Mouse (Mus musculus): ENCODE results near the gene Mgat3. TPM values are rescaled to one million over a fixed set of nuclear protein-coding genes. Genes with fewer than 3 reads are reported as not detected.
A peak's percentile ranks its signal among the peaks of the same experiment; 100 is the strongest.

Gene Mgat3
- polyA plus RNA-seq, 1 experiment = 65.1 TPM

- Histone ChIP-seq H3K4me1 (ENCODE audit: control insufficient read depth, insufficient read depth, low read length) (peaks cover 18% of the 10 kb centered on the region), H3K4me3 (ENCODE audit: insufficient read depth, low read depth, low read length) (no peak overlapping the region), H3K27ac (ENCODE audit: insufficient read depth, low read depth, low read length) (peak overlapping the region; percentile 70; the same call in 1 of the 2 replicates)
- no peak for TF ChIP-seq POLR2A (IDR thresholded peaks at IDR 0.05; ENCODE audit: insufficient read depth, low read depth, low read length)
- no peak for TF ChIP-seq CTCF (IDR thresholded peaks at IDR 0.05; ENCODE audit: insufficient read depth, low read depth, low read length)
- WGBS = 50% methylated on average over 4 of the region's 4 CpGs
Observed at GRCm38 (mm10) chr15:80233053-80233452, 59.5 kb downstream of the Mgat3 start.

- peaks cover 12% of the 10 kb centered on the region for H3K4me1 ChIP-seq (ENCODE audit: control insufficient read depth, insufficient read depth, low read length)
- peak within 1 kb of the TSS; percentile 74 for H3K4me3 ChIP-seq (ENCODE audit: insufficient read depth, low read depth, low read length)
- under 1% methylated on average over 67 of the region's 67 CpGs for WGBS
- TF ChIP-seq CTCF (IDR thresholded peaks at IDR 0.05; ENCODE audit: insufficient read depth, low read depth, low read length) (no peak), POLR2A (IDR thresholded peaks at IDR 0.05; ENCODE audit: insufficient read depth, low read depth, low read length) (peak; percentile 45)
- peak within 1 kb of the TSS; percentile 70 for H3K27ac ChIP-seq (ENCODE audit: insufficient read depth, low read depth, low read length)
Observed at GRCm38 (mm10) chr15:80233733-80234509, 60.4 kb downstream of the Mgat3 start, which contains the start of gene Mief1. Mief1 (plus strand) TSS chr15:80234018.

GRCm38 (mm10) chr15:80235535-80235934 lies 62.0 kb downstream of the Mgat3 start, which contains the start of gene AC140267.1:
AC140267.1 (plus strand) TSS chr15:80235835.
- Histone ChIP-seq H3K27ac (ENCODE audit: insufficient read depth, low read depth, low read length) (no peak within 1 kb of the TSS), H3K4me3 (ENCODE audit: insufficient read depth, low read depth, low read length) (peak within 1 kb of the TSS; percentile 74; the same call in 1 of the 2 replicates), H3K4me1 (ENCODE audit: control insufficient read depth, insufficient read depth, low read length) (peaks cover 12% of the 10 kb centered on the region)
- WGBS = 93% methylated on average over 9 of the region's 9 CpGs
- TF ChIP-seq POLR2A (IDR thresholded peaks at IDR 0.05; ENCODE audit: insufficient read depth, low read depth, low read length) (no peak), CTCF (IDR thresholded peaks at IDR 0.05; ENCODE audit: insufficient read depth, low read depth, low read length) (no peak)

GRCm38 (mm10) chr15:80248135-80248534 lies 74.6 kb downstream of the Mgat3 start:
- peaks cover 15% of the 10 kb centered on the region for H3K4me1 ChIP-seq (ENCODE audit: control insufficient read depth, insufficient read depth, low read length)
- TF ChIP-seq CTCF (IDR thresholded peaks at IDR 0.05; ENCODE audit: insufficient read depth, low read depth, low read length) = no peak
- no peak for TF ChIP-seq POLR2A (IDR thresholded peaks at IDR 0.05; ENCODE audit: insufficient read depth, low read depth, low read length)
- no peak overlapping the region for H3K27ac ChIP-seq (ENCODE audit: insufficient read depth, low read depth, low read length)
- WGBS = 96% methylated on average over 12 of the region's 12 CpGs
- H3K4me3 ChIP-seq (ENCODE audit: insufficient read depth, low read depth, low read length) = no peak overlapping the region

- TF ChIP-seq CTCF (IDR thresholded peaks at IDR 0.05; ENCODE audit: insufficient read depth, low read depth, low read length) = no peak
- TF ChIP-seq POLR2A (IDR thresholded peaks at IDR 0.05; ENCODE audit: insufficient read depth, low read depth, low read length) = no peak
- 94% methylated on average over 1 of the region's 1 CpGs for WGBS
- no peak overlapping the region for H3K4me3 ChIP-seq (ENCODE audit: insufficient read depth, low read depth, low read length)
- peaks cover 15% of the 10 kb centered on the region for H3K4me1 ChIP-seq (ENCODE audit: control insufficient read depth, insufficient read depth, low read length)
- H3K27ac ChIP-seq (ENCODE audit: insufficient read depth, low read depth, low read length) = no peak overlapping the region
Observed at GRCm38 (mm10) chr15:80248596-80248995, 75.1 kb downstream of the Mgat3 start.

- 0 out of 2 replicates have a peak overlapping the region, but pooled peaks have one; percentile 29 for H3K27ac ChIP-seq (ENCODE audit: insufficient read depth, low read depth, low read length)
- TF ChIP-seq POLR2A (IDR thresholded peaks at IDR 0.05; ENCODE audit: insufficient read depth, low read depth, low read length) (no peak), CTCF (IDR thresholded peaks at IDR 0.05; ENCODE audit: insufficient read depth, low read depth, low read length) (no peak)
- no peak overlapping the region for H3K4me3 ChIP-seq (ENCODE audit: insufficient read depth, low read depth, low read length)
- peaks cover 18% of the 10 kb centered on the region for H3K4me1 ChIP-seq (ENCODE audit: control insufficient read depth, insufficient read depth, low read length)
- WGBS = 91% methylated on average over 10 of the region's 10 CpGs
Observed at GRCm38 (mm10) chr15:80249672-80250071, 76.2 kb downstream of the Mgat3 start.

GRCm38 (mm10) chr15:80250586-80250985 lies 77.1 kb downstream of the Mgat3 start:
- no peak overlapping the region for H3K4me3 ChIP-seq (ENCODE audit: insufficient read depth, low read depth, low read length)
- H3K4me1 ChIP-seq (ENCODE audit: control insufficient read depth, insufficient read depth, low read length) = peaks cover 18% of the 10 kb centered on the region
- peak overlapping the region; percentile 90 for H3K27ac ChIP-seq (ENCODE audit: insufficient read depth, low read depth, low read length)
- 87% methylated on average over 6 of the region's 6 CpGs for WGBS
- TF ChIP-seq CTCF (IDR thresholded peaks at IDR 0.05; ENCODE audit: insufficient read depth, low read depth, low read length) (no peak), POLR2A (IDR thresholded peaks at IDR 0.05; ENCODE audit: insufficient read depth, low read depth, low read length) (no peak)

GRCm38 (mm10) chr15:80253530-80253929 lies 80.0 kb downstream of the Mgat3 start:
- Histone ChIP-seq H3K4me1 (ENCODE audit: control insufficient read depth, insufficient read depth, low read length) (peaks cover 22% of the 10 kb centered on the region), H3K27ac (ENCODE audit: insufficient read depth, low read depth, low read length) (peak overlapping the region; percentile 97), H3K4me3 (ENCODE audit: insufficient read depth, low read depth, low read length) (no peak overlapping the region)
- TF ChIP-seq CTCF (IDR thresholded peaks at IDR 0.05; ENCODE audit: insufficient read depth, low read depth, low read length) = no peak
- no peak for TF ChIP-seq POLR2A (IDR thresholded peaks at IDR 0.05; ENCODE audit: insufficient read depth, low read depth, low read length)
- 7% methylated on average over 2 of the region's 2 CpGs for WGBS

GRCm38 (mm10) chr15:80254207-80254606 lies 80.7 kb downstream of the Mgat3 start:
- peaks cover 22% of the 10 kb centered on the region for H3K4me1 ChIP-seq (ENCODE audit: control insufficient read depth, insufficient read depth, low read length)
- peak overlapping the region; percentile 97 for H3K27ac ChIP-seq (ENCODE audit: insufficient read depth, low read depth, low read length)
- TF ChIP-seq POLR2A (IDR thresholded peaks at IDR 0.05; ENCODE audit: insufficient read depth, low read depth, low read length) (no peak), CTCF (IDR thresholded peaks at IDR 0.05; ENCODE audit: insufficient read depth, low read depth, low read length) (no peak)
- peak overlapping the region; percentile 90 for H3K4me3 ChIP-seq (ENCODE audit: insufficient read depth, low read depth, low read length)
- 28% methylated on average over 6 of the region's 6 CpGs for WGBS

Data from olfactory bulb, adult 2 months (tissue).